ENCODE assay signal across 16 mouse cellular contexts in the genomic region with DNA sequence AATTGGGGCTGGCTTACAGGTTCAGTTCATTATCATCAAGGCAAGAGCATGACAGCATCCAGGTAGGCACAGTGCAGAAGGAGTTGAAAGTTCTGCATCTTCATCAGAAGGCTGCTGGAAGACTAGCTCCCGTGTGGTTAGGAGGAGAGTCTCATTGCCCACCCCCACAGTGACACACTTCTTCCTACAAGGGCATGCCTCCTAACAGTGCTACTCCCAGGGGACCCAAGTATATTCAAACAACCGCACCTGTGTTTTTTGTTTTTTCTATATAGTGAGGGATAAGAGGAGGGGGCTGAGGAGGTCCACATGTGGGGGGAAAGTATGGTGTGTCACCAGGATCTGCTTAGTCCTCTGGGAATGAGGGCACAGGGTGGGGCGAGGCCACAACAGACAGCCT. TPM values are rescaled to one million over a fixed set of nuclear protein-coding genes. Genes with fewer than 3 reads are reported as not detected.
DNase-seq lines count a peak whose midpoint lies in the region; TF ChIP-seq lines count a peak whose summit lies in the region.
"Had no signal": no experiment of that assay in that cellular context is flagged by ENCODE, and none has a peak within 500 bp of the region (broad histone marks: within the 10 kb centered on the region; RNA-seq: fewer than 3 reads in every experiment).

No protein-coding gene starts in this region.

- no peaks in the 10 kb centered on the region; the same call in 1 of the 2 replicates for H3K79me2 ChIP-seq in CH12.LX (replicated peaks; ENCODE audit: control insufficient read depth, extremely low read depth, insufficient read depth, poor library complexity, severe bottlenecking)

- H3K36me3 ChIP-seq in CH12.LX (replicated peaks in 1 of 2; ENCODE audit: control insufficient read depth in 1 of 2, insufficient read depth in 1 of 2, low read length in 1 of 2): no peaks in the 10 kb centered on the region
- H3K36me3 ChIP-seq: G1E had no signal

- in situ Hi-C loops in CH12.LX (cut with MboI; ENCODE audit: low pct_ligation_motif_present, low pct_unique_long_range_greater_than_20kb, low sequenced_read_pairs): no loop called here

- no peak overlapping the region for H3K27ac ChIP-seq in CH12.LX (ENCODE audit: insufficient read depth, low read depth)

- no peak overlapping the region for H3K4me2 ChIP-seq in CH12.LX (ENCODE audit: insufficient read depth, low read depth, poor library complexity, severe bottlenecking)

- H3K4me3 ChIP-seq in CH12.LX (replicated peaks in 1 of 3; ENCODE audit: low read depth in 2 of 3, low read length in 2 of 3, poor library complexity in 1 of 3): no peak overlapping the region

- dilution Hi-C loops in CH12.LX (cut with MboI; ENCODE audit: extremely low pct_ligation_motif_present, extremely low pct_unique_long_range_greater_than_20kb, low sequenced_read_pairs): no loop called here

- TF ChIP-seq EP300 in CH12.LX (IDR thresholded peaks at IDR 0.05; ENCODE audit: low read length): peak; percentile 50

- peaks cover 11 to 30% of the 10 kb centered on the region in 2 experiments for H3K4me1 ChIP-seq in CH12.LX (ENCODE audit: control insufficient read depth in 1 of 2, insufficient read depth in 2 of 2)

- no peaks in the 10 kb centered on the region for H3K27me3 ChIP-seq in CH12.LX (replicated peaks)
- H3K27me3 ChIP-seq: Patski had no signal

- DNase-seq in CH12.LX (ENCODE audit: extremely low read depth): peak; percentile 58
- no peak for DNase-seq in thymus, postnatal 10 days (ENCODE audit: low spot score in 2 of 2)
- DNase-seq: adrenal gland, adult 2 months; adrenal gland, adult 8-10 months; adrenal gland, postnatal 10 days; adrenal gland, postnatal 14 days; adrenal gland, postnatal 25 days; adrenal gland, postnatal 36 days; B cell, adult 2 months; cerebellum, adult 11 months; cerebellum, adult 11-12 months; cerebellum, adult 18-20 months; cerebellum, adult 2 months; cerebellum, adult 8-10 months had no signal

- no peak for TF ChIP-seq CTCF in CH12.LX (conservative IDR thresholded peaks at IDR 0.05 in 1 of 2, IDR thresholded peaks at IDR 0.05 in 1 of 2; ENCODE audit: low read depth in 2 of 2, low read length in 2 of 2)

- H3K9ac ChIP-seq in CH12.LX (ENCODE audit: insufficient read depth, low read depth): no peak overlapping the region

- TF ChIP-seq RAD21 in CH12.LX (IDR thresholded peaks at IDR 0.05; ENCODE audit: low read depth, low read length): no peak

- no peaks in the 10 kb centered on the region for H3K9me3 ChIP-seq in CH12.LX (replicated peaks; ENCODE audit: low read length)
- H3K9me3 ChIP-seq: G1E had no signal

- TF ChIP-seq POLR2A in CH12.LX (IDR thresholded peaks at IDR 0.05; ENCODE audit: low read depth, low read length): no peak

TF ChIP-seq in CH12.LX, 34 proteins besides CTCF, POLR2A, EP300 and RAD21:
- TF ChIP-seq SMC3 (IDR thresholded peaks at IDR 0.05; ENCODE audit: low read depth, low read length) (no peak), MYC (IDR thresholded peaks at IDR 0.05; ENCODE audit: low read depth, low read length) (no peak), CHD2 (IDR thresholded peaks at IDR 0.05; ENCODE audit: low read length) (peak; percentile 52; the same call in 1 of the 2 replicates), TCF12 (IDR thresholded peaks at IDR 0.05; ENCODE audit: low read depth, low read length) (peak; percentile 22; the same call in 1 of the 2 replicates), JUN (IDR thresholded peaks at IDR 0.05; ENCODE audit: insufficient read depth, low read depth, low read length) (peak; percentile 21; the same call in 1 of the 2 replicates), ETS1 (conservative IDR thresholded peaks at IDR 0.05; ENCODE audit: low read depth, low read length) (peak; percentile 29; the same call in 1 of the 2 replicates), BHLHE40 (IDR thresholded peaks at IDR 0.05; ENCODE audit: low read depth, low read length) (peak; percentile 14; the same call in 1 of the 2 replicates)
TF ChIP-seq in CH12.LX: peak in this region for 5.

RNA-seq across cellular contexts. Expression of a gene that starts 4.3 kb away (rescaled TPM):
- 16.2 TPM in 2 replicates for total RNA-seq in CH12.LX (2012; rRNA removed)
- 17.5 and 18.4 TPM in 2 replicates for total RNA-seq in CH12.LX (2014; rRNA removed)
- 32.3 and 36.9 TPM in 2 replicates for polyA plus RNA-seq in CH12.LX (2012; ENCODE audit: insufficient read length, low read depth)
